Mouse (Mus musculus): ENCODE measurements around the gene Nedd4.
A peak's percentile ranks its signal among the peaks of the same experiment; 100 is the strongest.

Nedd4 gene

DNA sequence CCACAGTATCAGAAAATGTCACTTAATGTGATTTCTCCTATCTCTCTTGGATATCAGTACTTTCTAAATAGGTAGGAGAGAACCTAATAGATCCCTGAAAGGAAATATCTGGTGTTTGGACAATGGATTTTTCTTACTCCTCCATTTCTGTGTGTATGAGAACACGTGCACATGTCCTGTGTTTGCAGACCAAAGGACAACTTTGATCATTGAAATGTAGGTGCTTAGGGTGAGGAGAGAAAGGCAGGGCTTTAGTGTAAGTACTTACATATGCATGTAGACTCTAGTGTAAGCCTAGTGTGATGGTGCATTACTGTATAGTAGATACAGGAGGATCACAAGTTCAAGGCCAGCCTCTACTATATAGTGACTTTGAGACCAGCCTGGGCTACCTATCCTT, 21.1 kb downstream of the Nedd4 start:
- no peak for DNase-seq

DNA sequence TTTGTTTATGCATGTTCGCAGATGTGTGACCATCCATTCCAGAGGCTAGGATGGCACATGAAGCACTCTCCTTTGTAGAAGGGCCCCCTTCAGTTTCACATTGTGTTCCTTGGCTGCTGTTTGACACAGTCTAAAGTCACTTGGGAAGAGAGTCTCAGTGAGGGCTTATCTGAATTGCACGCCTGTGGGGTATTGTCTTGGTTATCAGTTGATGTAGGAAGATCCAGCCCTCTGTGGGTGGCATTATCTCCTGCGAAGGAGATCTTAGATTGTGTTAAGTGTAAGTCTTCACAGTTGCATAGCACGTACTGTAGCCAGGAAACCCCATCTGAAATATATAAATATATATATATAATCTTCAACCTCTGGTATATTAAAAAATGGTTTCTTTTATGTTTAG, 23.1 kb downstream of the Nedd4 start:
- no peak for DNase-seq

DNA sequence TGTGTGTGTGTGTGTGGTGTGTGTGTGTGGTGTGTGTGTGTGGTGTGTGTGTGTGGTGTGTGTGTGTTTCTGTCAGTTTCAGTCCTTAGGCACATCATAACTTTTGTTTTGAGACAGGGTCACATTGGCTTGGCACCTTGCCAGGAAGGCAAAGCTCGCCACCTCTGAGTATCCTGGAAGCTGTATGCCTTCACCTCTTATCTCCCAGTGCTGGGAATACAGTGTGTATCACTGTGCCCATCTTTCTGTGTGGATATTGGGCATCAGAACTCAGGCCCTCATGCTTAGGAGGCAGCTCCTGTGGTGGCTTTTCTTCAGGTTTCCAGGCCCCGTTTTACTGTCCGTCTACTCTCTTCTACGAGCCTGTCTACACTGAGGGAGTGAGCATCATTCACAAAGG, 24.4 kb downstream of the Nedd4 start:
- DNase-seq = peak in 1 of 2 experiments; percentile 38

DNA sequence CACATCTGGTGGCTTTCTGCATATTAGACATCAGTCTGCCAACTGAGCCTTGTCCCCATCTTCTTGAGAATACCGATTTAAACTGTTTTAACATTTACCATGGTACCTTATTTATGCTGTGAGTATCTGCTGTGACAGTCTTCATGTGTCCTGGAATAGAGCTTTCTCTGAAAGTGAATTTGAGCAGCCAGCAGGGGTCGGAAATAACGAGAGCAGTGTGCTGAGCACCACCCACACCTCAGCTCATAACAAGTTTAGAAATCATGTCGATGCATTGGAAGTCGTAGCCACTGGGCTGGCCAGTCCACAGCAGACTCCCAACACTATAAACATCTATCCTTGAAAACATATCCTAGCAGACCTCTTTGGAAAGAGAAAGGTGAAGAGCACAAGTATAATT, 27.4 kb downstream of the Nedd4 start:
- no peak for DNase-seq

DNA sequence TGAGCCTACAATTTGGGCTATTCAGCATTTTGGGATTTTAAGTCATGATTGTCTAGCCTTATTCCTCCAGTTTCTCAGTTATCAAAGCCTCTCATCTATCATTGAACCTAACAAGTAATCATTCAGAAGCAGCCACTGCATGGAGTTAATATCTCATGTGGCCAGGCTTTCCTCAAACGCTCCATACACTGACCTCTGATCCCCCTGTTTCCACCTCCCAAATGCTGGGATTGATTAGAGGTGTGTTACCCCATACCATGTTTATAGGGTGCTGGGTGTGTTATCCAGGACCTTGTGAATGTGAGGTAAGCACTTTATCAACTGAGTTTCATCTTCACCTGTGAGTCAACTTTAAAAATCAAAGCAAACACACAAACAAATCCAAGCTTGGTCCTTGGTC, 28.7 kb downstream of the Nedd4 start:
- no peak for DNase-seq

DNA sequence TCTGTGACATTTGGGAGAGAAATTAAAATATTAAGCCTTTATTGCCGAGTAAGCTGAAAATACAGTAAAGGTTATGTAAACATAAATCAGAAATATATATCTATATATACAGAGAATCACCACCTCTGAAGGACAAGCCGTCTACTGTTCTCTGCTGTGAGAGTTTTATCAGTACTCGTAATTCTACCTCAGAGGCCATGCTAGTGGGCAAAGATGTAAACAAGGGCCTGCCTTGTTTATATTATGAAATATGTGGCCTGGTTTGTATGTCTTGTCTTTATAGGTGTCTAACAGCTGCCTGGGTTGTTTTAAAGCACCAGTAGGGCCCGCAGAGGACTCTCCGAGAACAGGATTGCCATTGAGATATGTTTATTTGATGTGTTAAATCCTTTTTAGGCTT, 29.8 kb downstream of the Nedd4 start:
- no peak for DNase-seq

DNA sequence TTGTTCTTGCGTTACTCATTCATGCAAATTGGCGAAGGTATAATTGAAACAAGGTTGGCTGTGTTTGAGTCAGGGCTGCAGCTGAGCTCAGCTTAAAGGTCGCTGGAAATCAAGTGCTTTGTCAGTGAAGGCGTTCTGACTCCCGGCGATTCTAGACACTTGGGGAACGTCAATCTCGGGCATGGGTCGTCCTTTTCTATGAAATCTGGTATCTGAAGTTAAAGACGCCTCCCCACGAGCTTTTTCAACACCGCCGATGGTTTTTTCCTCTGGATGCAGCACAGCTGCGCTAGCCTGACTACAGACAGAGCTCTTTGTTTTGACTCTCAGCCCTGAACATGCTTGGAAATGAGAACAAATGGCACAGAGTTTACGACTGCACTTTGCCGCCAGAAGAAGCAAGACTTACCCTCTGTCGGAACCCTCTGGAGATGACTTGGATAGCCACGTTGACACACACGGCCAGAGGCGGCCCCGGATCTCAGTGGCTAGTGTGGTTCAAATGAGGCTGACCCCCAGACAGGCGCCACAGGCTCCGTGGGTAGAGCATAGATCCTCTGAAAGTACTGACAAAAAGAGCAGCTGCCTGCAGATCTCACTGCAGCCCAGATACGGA, 31.0 kb downstream of the Nedd4 start:
- DNase-seq = no peak

DNA sequence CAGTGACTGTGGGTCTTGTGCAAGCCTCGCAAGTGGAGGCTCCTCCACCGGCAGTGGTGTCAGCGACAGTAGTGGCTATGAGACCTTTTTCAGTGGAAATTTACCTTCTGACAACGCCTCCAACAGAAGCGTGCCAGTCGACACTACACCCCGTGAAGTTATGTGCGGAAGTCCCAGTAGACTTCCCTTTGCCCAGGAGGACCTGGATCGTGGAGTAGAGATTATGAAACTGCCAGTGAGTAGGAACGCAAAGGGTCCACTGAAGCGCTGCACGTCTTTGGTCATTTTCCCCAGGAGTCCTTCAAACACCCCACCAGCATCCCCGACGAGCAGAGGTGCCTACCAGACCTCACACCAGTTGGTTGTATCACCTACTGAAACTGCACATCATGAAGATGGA, 31.7 kb downstream of the Nedd4 start:
- no peak for DNase-seq

DNA sequence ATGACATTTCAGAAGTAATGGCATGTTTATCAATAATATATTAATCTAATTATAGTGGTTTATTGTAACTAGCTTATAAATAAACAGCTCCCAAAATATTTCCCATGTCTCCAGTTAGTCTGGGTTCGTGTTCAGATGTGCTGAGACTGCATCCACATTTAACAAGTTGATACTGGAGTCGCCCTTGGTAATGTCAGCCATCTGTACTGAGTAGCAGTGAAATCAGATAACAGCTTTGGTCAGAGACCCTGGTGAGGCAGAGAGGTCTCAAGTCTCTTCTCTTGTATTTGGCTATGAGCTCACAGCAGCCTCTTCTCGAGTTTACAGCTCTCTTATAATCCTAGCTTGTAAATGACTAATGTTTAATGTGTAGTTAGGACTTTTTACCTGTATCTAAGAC, 34.4 kb downstream of the Nedd4 start:
- DNase-seq = no peak

DNA sequence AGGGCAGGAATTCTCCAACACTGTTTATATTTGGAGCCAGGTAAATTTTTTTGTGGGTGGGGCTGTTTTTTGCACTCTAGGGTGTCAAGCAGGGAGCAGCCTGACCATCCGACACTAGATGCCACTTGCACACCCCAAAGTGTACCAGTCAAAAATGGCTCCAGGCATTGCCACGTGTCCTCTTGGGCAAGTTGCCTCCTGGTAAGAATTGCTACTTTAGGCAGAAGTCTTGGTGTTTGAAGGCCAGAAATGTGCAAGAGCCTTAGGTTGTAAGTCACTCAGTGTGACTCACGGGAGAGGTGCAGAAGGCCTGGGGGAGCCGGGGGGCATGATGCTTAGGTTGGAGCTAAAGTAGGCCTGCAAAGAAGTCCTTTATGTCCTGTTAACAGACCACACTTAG, 35.6 kb downstream of the Nedd4 start:
- DNase-seq = no peak

DNA sequence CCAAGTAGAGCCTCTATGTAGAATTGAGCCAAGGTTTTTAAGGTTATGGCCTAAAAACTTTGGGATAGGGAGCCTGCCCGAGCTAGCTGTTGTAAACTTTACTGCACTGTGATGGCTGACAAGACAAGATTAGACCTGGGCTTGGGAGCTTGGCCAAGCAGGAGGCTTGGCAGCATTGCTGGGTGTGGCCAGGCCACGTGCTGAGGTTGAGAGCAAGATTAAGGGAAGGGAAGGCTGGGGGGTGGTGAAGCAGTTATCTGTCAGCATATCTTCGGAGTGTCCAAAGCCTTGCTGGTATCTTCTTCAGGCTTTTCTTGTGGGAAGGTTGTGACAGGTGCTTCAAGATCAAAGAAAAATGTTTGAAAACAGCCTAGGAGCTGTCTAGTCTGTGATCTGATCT, 37.6 kb downstream of the Nedd4 start:
- DNase-seq = peak; percentile 66 to 74

DNA sequence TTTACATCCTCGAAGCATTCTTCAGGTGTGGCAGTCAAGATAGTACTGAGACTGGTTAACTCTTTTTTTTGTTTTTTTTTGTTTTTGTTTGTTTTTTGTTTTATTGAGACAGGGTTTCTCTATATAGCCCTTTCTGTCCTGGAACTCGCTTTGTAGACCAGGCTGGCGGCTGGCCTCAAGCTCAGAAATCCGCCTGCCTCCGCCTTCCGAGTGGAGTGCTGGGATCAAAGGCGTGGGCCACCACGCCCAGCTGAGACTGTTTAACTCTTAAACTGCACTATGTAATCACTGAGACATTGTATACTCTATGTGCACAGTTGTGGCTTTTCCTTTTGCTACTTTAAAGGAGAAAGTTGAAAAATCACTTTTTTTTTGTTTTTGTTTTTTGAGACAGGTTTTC, 39.3 kb downstream of the Nedd4 start:
- no peak for DNase-seq

DNA sequence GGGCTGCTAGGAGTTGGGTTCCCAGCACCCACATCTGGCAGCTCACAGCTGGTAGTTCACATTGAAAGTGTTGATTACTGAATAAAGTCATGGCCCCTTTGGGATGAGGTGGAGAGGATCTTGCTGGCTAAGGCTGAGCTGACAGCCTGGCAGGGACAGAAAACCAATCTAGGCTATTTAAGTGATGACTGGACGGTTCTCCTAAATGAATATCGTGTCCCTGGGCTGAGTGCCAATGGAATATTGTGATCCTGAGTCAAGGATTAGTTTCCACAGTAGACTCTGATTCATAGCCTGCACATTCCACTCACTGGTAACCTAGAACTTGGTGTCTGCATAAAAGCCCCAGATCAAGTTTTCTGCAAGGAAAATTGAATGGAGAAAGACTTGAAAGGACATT, 39.9 kb downstream of the Nedd4 start:
- DNase-seq = peak in 1 of 2 experiments; percentile 58

DNA sequence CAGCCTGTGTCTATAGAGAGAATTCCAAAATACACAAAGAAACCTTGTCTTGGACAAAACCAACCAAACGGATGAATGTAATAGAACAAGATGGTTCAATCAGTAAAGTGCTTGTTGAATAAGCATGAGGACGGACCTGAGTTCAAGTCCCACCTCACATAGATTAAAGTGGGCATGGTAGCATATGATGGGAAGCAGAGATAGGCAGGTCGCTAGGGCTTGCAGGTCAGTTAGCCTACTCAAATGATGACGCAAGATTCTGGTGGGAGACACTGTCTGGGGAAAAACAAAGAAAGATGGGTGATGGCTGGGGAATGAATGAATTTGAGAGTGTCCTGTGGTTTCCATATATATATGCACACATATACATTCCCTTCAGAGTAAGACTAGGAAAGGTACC, 41.0 kb downstream of the Nedd4 start:
- DNase-seq = no peak

DNA sequence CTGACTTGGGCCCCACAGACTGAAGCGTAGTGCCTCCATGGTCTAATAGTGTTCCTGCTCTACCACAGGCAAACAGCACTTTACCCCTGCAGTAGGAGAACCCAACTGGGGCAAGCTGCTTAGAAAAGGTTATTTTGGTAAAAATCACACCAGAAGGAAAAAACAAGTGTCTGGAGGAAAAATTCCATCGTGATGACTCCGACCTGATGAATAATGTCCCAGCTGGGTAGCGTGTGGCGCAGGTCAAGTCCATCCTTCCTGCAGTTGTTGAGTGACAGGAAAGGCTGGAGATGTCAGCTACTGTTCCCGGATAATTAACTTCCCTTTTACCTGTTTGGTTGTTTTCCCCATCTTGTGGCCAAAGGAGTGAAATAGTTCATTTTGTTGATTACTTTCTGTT, 41.6 kb downstream of the Nedd4 start:
- DNase-seq = no peak

DNA sequence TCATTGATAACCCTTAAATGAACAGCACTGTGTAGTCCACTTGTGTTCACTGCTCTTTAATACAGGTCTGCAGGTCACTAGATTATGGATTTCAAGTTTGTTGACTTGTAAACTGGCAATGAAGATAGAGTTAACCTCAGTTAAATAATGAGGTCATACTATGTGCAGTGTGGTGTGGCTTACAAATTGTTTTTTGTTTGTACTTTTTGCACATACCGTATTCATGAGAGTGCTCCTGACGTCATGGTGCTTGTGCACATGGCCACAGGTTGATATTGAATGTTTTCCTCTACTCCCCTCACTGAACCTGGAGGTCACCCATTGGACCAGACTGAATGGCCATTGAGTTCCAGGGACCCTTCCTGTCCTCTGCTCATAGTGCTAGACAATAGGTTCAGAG, 43.1 kb downstream of the Nedd4 start:
- DNase-seq = no peak

DNA sequence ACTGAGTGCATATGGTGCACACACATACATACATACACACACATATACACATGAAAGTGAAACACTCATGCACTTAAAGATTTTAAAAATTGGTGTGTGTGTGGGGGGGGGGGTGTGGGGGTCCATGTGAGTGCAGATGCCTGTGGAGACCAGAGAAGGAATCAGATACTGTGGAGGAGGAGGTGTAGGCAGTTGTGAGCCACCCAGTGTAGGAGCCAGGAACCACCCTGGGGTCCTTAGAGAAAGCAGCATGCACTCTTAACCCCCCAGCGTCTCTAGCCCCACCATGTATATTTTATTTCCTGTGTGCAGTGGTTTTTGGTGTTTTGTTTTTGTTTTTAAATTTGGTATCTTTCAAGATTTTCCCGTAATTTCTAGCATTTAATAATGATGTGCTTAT, 45.9 kb downstream of the Nedd4 start:
- no peak for DNase-seq

DNA sequence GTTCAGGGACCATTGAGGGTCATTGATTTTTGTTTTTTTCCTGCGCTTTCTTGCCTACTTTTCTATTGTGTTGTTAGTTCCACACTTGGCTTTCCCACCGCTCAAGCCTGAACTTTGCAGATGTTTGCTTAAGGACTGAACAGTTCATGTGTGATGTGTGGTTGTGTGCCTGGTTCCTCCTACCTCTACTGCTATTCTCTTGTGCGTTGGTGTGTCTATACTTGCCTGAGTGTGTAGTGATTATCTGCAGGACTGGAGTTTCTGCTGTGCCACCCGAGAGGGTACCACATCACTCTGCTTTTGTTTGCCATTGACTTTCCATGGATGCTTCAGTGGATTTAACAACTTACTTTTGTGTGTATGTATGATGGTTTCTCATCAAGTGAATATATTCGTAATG, 46.5 kb downstream of the Nedd4 start:
- no peak for DNase-seq

DNA sequence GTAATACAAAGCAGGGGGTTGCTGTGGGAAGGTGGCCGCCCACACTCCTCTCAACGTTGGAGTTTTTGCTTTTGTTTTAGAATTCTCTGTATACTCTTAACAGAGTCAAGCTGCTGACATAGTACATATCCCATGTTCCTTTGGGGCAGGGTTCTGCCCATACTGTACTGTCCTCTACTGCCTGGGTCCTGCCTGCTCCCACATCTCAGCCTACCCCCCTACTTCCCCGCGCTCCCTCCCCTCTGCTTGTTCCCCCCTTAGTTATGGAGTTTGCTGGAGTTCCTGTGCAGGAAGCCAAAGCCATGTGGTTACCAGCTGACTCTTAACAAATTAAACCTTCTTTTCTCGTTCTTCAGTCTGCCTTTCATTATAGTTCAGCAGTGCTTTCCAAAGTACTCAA, 47.9 kb downstream of the Nedd4 start:
- DNase-seq = no peak

DNA sequence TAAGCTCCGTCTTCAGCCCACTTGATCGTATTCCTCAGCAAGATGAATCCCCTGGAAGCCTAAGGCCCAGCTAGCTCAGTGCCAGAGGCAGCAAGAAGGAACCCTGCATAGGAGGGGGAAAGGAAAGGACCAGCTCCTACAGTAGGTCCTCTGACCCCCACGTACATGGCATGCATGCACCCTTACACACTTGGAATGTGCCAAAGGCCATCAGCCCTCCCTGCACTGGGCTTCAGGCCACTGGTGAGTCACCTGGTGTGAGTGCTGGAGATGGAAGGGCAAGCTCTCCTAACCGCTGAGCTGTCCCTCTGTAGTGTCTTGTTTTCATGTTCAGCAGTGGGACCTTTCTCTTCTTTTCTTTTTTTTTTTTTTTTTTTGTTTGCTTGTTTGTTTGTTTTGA, 52.8 kb downstream of the Nedd4 start:
- peak; percentile 34 to 52 for DNase-seq

DNA sequence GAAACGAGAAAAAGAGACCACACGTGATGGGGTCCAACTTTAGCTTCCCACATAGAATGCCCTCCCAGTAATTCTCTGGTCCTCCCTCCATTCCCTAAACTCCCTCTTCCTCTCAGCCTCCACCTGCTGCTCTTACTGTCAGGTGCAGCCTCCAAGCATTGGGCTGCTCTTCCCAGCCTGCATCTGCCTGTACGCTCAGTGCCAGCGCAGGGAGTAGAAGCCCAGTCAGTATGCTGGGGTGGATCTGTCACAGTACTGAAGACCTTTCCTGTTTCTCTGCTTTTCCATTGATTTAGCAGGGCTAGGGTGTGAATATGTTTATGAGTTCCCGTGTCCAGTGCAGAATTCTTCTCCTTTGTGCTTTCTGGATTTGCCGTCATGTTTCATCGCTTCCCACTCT, 54.1 kb downstream of the Nedd4 start:
- peak in 1 of 2 experiments; percentile 40 for DNase-seq

DNA sequence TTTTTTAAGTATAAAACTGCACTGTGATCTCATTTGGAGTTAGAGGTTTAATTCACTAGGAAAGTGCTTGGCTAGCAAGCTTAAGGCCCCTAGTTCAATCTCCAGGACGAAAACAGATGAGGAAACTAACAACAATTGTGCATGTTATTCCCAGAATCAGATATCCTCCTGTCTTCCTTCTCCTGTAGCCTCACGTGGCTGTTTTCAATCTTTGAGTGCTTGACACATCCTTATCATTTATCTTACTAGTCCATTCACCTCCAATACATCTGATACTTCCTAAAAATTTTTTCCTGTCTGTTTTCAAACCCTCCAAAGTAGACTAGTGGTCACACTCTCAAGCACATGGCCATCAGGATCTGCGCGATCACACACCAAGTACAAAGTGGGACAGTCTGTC, 57.0 kb downstream of the Nedd4 start:
- no peak for DNase-seq

DNA sequence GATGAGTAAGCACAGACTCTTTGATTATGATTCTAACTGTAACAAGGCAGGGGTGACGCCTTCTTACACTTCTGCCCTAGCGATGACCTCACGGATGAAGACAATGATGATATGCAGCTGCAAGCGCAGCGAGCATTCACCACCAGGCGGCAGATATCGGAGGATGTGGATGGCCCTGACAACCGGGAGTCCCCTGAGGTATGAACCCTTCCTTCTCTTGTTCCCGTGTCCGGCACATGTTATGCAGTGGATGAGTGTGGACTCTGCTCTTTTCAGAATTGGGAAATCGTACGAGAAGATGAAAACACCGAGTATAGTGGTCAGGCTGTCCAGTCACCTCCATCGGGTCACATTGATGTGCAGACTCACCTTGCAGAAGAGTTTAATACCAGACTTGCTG, 59.1 kb downstream of the Nedd4 start:
- no peak for DNase-seq

DNA sequence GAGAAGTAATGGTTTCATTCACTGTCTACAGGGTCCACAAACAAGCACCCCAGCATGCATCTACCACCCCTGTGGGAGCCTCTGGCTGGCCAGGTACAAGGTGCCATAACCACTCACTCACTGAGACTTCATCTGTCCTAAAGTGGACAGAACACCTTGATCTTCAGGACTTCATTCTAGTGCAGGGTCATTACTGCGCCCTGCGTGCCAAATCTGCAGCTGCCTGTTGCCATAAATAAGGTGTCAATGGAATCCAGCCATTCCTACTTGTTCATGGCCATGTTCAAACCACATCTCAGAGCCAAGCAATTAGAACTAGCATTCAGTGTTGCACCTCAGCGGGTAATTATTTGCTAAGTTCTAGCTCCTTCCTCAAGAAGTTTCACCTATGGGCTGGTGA, 60.5 kb downstream of the Nedd4 start:
- no peak for DNase-seq

DNA sequence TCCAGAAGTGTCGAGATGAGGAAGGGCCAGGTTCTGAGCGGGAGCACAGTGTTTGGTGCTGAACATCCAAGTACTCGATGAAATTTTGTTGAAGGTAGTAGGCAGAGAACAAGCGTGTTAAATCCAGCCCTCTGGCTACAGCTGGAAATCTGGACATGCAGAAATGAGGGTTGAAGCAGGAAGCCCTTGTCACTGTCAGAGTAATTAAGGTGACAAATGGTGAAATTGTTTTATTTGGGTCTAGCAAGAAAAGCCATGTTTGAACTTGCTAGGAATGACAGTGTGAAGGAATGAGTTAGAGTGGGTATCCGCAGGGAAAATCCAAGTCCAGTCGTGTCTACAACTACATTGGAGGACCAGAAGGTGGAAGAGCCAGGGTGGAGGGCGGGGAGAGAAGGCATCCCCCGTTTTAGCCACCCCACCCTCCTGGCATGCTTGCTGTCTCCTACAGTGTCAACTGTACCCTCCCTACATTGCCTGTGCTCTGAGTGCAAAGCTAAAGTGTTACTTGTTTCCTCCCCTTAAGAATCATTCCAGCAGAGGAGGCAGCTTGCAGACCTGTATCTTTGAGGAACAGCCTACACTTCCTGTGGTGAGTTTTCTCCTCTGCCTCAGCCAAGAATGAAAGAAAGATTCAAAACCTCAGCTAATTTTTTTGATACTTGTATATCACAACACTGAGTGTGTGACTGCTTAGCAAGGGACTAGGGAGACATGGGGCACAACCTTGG, 62.5 kb downstream of the Nedd4 start:
- DNase-seq = no peak

Data from cerebellum, postnatal 25 days (tissue).